22 mouse cellular contexts compared by ENCODE assay signal in the genomic region with DNA sequence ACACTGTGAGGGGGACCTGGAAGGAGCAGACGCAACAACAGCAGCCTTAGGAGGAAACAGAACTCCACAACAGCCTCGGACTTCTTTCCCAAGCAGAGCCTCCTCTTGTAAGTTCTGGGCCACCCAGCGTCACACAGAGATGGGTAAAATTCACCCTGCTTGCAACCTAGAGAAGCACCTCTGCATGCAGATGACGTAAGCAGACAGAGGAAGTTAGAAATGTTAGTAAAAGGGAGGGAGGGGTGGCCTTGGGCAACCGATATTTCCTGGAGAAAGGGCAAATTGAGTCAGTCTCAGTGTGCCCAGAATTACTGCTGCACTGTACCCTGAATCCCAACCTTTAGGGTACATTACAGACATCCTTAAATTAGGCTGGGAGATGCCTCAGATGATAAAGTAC. TPM values are rescaled to one million over a fixed set of nuclear protein-coding genes. Genes with fewer than 3 reads are reported as not detected.
A peak's percentile ranks its signal among the peaks of the same experiment; 100 is the strongest.
DNase-seq lines count a peak whose midpoint lies in the region; ATAC-seq and TF ChIP-seq lines count a peak whose summit lies in the region.
"Had no signal": no experiment of that assay in that cellular context is flagged by ENCODE, and none has a peak within 500 bp of the region (broad histone marks: within the 10 kb centered on the region; RNA-seq: fewer than 3 reads in every experiment).

No protein-coding gene starts in this region.

- TF ChIP-seq CTCF in liver, postnatal 0 days (IDR thresholded peaks at IDR 0.05; ENCODE audit: low read depth), result no peak

- H3K9ac ChIP-seq in liver, postnatal 0 days (replicated peaks), result no peak overlapping the region
- H3K9ac ChIP-seq: embryonic facial prominence, embryonic 15.5 days; hindbrain, embryonic 14.5 days; kidney, embryonic 15.5 days; limb, embryonic 12.5 days; lung, embryonic 14.5 days had no signal

- WGBS in liver, postnatal 0 days (ENCODE audit: insufficient replicate concordance), result 35% methylated on average over 5 of the region's 5 CpGs

- no peak overlapping the region for H3K4me3 ChIP-seq in brown adipose tissue, adult 24 weeks (ENCODE audit: insufficient read depth, low read depth, low read length)
- H3K4me3 ChIP-seq in liver, postnatal 0 days (ENCODE audit: low read depth, low read length), result no peak overlapping the region
- H3K4me3 ChIP-seq: embryonic facial prominence, embryonic 15.5 days; heart, embryonic 10.5 days; kidney, embryonic 15.5 days; limb, embryonic 12.5 days had no signal

- H3K27ac ChIP-seq in brown adipose tissue, adult 24 weeks (replicated peaks; ENCODE audit: low read depth, low read length), result peak overlapping the region; percentile 96
- peak overlapping the region; percentile 76 for H3K27ac ChIP-seq in liver, postnatal 0 days (ENCODE audit: low read depth)
- H3K27ac ChIP-seq: embryonic facial prominence, embryonic 15.5 days; heart, embryonic 10.5 days; hindbrain, embryonic 14.5 days; kidney, embryonic 15.5 days; limb, embryonic 12.5 days had no signal

- peak; percentile 36 for DNase-seq in lung, postnatal 36 days
- DNase-seq in lung, postnatal 14 days, result no peak
- no peak for DNase-seq in liver, postnatal 0 days
- no peak for DNase-seq in ovary, postnatal 14 days (ENCODE audit: low spot score)
- DNase-seq in kidney, postnatal 25 days, result no peak
- no peak for DNase-seq in lung, postnatal 10 days
- DNase-seq: adrenal gland, postnatal 14 days; B cell, adult 2 months; cerebellum, adult 11-12 months; cerebellum, postnatal 25 days; lung, embryonic 14.5 days; midbrain, embryonic 14.5 days; right cerebral cortex, adult 18-20 months; thymus, postnatal 25 days had no signal

- H3K4me1 ChIP-seq in brown adipose tissue, adult 24 weeks (ENCODE audit: control insufficient read depth, insufficient read depth, insufficient read length, low read length), result peaks cover 16% of the 10 kb centered on the region
- H3K4me1 ChIP-seq in liver, postnatal 0 days (ENCODE audit: insufficient read depth), result peaks cover 47% of the 10 kb centered on the region
- H3K4me1 ChIP-seq: embryonic facial prominence, embryonic 15.5 days; heart, embryonic 10.5 days; kidney, embryonic 15.5 days; limb, embryonic 12.5 days had no signal

- no peak for ATAC-seq in liver, postnatal 0 days
- ATAC-seq: forebrain, embryonic 16.5 days; intestine, embryonic 16.5 days had no signal

- no peaks in the 10 kb centered on the region for H3K36me3 ChIP-seq in liver, postnatal 0 days (replicated peaks; ENCODE audit: insufficient read depth, low read length)
- H3K36me3 ChIP-seq: embryonic facial prominence, embryonic 15.5 days; heart, embryonic 10.5 days; kidney, embryonic 15.5 days; limb, embryonic 12.5 days had no signal

- H3K4me2 ChIP-seq in liver, postnatal 0 days (ENCODE audit: low read depth, low read length), result peak overlapping the region; percentile 20; the same call in 1 of the 2 replicates
- H3K4me2 ChIP-seq: embryonic facial prominence, embryonic 15.5 days; hindbrain, embryonic 14.5 days; kidney, embryonic 15.5 days; limb, embryonic 12.5 days; lung, embryonic 14.5 days had no signal

- H3K9me3 ChIP-seq in liver, postnatal 0 days (ENCODE audit: low read length), result no peaks in the 10 kb centered on the region
- H3K9me3 ChIP-seq: embryonic facial prominence, embryonic 15.5 days; heart, embryonic 10.5 days; kidney, embryonic 15.5 days; limb, embryonic 12.5 days had no signal

- H3K27me3 ChIP-seq in liver, postnatal 0 days (ENCODE audit: insufficient read depth, low read length), result no peaks in the 10 kb centered on the region
- H3K27me3 ChIP-seq: embryonic facial prominence, embryonic 15.5 days; limb, embryonic 12.5 days had no signal

- TF ChIP-seq EP300 in liver, postnatal 0 days (IDR thresholded peaks at IDR 0.05; ENCODE audit: low read depth), result no peak

RNA-seq across cellular contexts. Expression of a gene that starts 7.4 kb away (rescaled TPM):
- 1,082 and 1,581 TPM in 2 replicates for polyA plus RNA-seq in brown adipose tissue, adult 24 weeks (2012; ENCODE audit: insufficient read depth, insufficient read length, missing spikeins)
- polyA plus RNA-seq in liver, postnatal 0 days (2015; fragmentation: Nextera tagmentation; extraction: Ambion mirVana), result 226 and 249 TPM in 2 replicates

RNA-seq across cellular contexts. Expression of a gene that starts 48.5 kb away (rescaled TPM):
- 0.59 and 1.3 TPM in 2 replicates for polyA plus RNA-seq in brown adipose tissue, adult 24 weeks (2012; ENCODE audit: insufficient read depth, insufficient read length, missing spikeins)
- polyA plus RNA-seq in liver, postnatal 0 days (2015; fragmentation: Nextera tagmentation; extraction: Ambion mirVana), result 3.9 and 4.0 TPM in 2 replicates

RNA-seq across cellular contexts. Expression of a gene that starts 48.9 kb away (rescaled TPM):
- polyA plus RNA-seq in brown adipose tissue, adult 24 weeks (2012; ENCODE audit: insufficient read depth, insufficient read length, missing spikeins), result 11.5 and 12.4 TPM in 2 replicates
- polyA plus RNA-seq in liver, postnatal 0 days (2015; fragmentation: Nextera tagmentation; extraction: Ambion mirVana), result 9.4 and 11.9 TPM in 2 replicates
